Comparison of ENCODE assay signal across 10 mouse cellular contexts in the genomic region with DNA sequence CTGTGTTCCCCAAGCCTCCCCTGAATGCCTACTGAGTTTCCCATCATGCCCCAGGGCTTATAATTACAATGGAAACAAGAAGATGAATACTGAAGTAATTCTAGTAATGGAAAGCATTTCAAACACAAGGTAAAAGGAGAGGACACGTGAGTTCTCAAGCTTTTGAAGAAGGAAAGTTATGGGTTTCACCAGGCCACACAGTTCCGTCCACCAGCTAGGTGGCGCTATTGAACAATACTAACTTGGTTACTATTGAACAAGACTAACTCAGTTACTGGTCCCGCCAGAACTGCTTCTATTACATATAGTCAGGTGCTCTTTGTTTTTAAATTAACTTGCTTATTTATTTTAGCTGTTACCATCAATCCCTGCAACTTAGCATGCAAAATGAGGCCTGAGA.
DNase-seq lines count a peak whose midpoint lies in the region; ATAC-seq and TF ChIP-seq lines count a peak whose summit lies in the region.
"Had no signal": no experiment of that assay in that cellular context is flagged by ENCODE, and none has a peak within 500 bp of the region (broad histone marks: within the 10 kb centered on the region; RNA-seq: fewer than 3 reads in every experiment).

No protein-coding gene starts in this region.

- no peaks in the 10 kb centered on the region for H3K27me3 ChIP-seq in spleen, adult 2 months (ENCODE audit: control insufficient read depth, insufficient read depth, low read length)
- no peaks in the 10 kb centered on the region for H3K27me3 ChIP-seq in hindbrain, embryonic 16.5 days (replicated peaks; ENCODE audit: control insufficient read depth, insufficient read depth, low read length)
- no peaks in the 10 kb centered on the region for H3K27me3 ChIP-seq in limb, embryonic 14.5 days (ENCODE audit: control insufficient read depth, insufficient read depth, low read length)
- H3K27me3 ChIP-seq: heart, embryonic 13.5 days; neural tube, embryonic 13.5 days had no signal

- H3K4me1 ChIP-seq in spleen, adult 2 months (ENCODE audit: control insufficient read depth, insufficient read depth, insufficient read length), result no peaks in the 10 kb centered on the region
- no peaks in the 10 kb centered on the region for H3K4me1 ChIP-seq in hindbrain, embryonic 16.5 days (ENCODE audit: control insufficient read depth, insufficient read depth, low read depth, low read length)
- H3K4me1 ChIP-seq in limb, embryonic 14.5 days (ENCODE audit: control insufficient read depth, insufficient read depth, low read length), result no peaks in the 10 kb centered on the region
- H3K4me1 ChIP-seq: neural tube, embryonic 13.5 days had no signal

- TF ChIP-seq POLR2A in spleen, adult 2 months (IDR thresholded peaks at IDR 0.05; ENCODE audit: low read depth, low read length), result no peak
- TF ChIP-seq POLR2A in limb, embryonic 14.5 days (IDR thresholded peaks at IDR 0.05; ENCODE audit: borderline replicate concordance, extremely low read depth, insufficient read depth, insufficient read length), result no peak

- no peak overlapping the region for H3K4me2 ChIP-seq in hindbrain, embryonic 16.5 days (ENCODE audit: low read length)
- no peak overlapping the region for H3K4me2 ChIP-seq in limb, embryonic 14.5 days (replicated peaks; ENCODE audit: low read depth, low read length, severe bottlenecking)
- H3K4me2 ChIP-seq: heart, embryonic 13.5 days; neural tube, embryonic 13.5 days had no signal

- H3K27ac ChIP-seq in spleen, adult 2 months (ENCODE audit: insufficient read depth, low read length), result no peak overlapping the region
- no peak overlapping the region for H3K27ac ChIP-seq in hindbrain, embryonic 16.5 days (ENCODE audit: low read depth, low read length)
- H3K27ac ChIP-seq in limb, embryonic 14.5 days (replicated peaks; ENCODE audit: low read depth, low read length), result no peak overlapping the region
- H3K27ac ChIP-seq: heart, embryonic 13.5 days; neural tube, embryonic 13.5 days had no signal

- no peaks in the 10 kb centered on the region for H3K9me3 ChIP-seq in hindbrain, embryonic 16.5 days (ENCODE audit: control insufficient read depth, low read length)
- no peaks in the 10 kb centered on the region for H3K9me3 ChIP-seq in limb, embryonic 14.5 days (ENCODE audit: control insufficient read depth, low read length)
- H3K9me3 ChIP-seq: heart, embryonic 13.5 days; neural tube, embryonic 13.5 days had no signal

- H3K36me3 ChIP-seq in spleen, adult 2 months (ENCODE audit: control insufficient read depth, insufficient read depth, low read length), result no peaks in the 10 kb centered on the region
- H3K36me3 ChIP-seq in hindbrain, embryonic 16.5 days (ENCODE audit: control insufficient read depth, insufficient read depth, low read length), result no peaks in the 10 kb centered on the region
- no peaks in the 10 kb centered on the region for H3K36me3 ChIP-seq in limb, embryonic 14.5 days (ENCODE audit: control insufficient read depth, insufficient read depth, low read length)
- H3K36me3 ChIP-seq: heart, embryonic 13.5 days had no signal

- 16% methylated on average over 4 of the region's 4 CpGs for WGBS in spleen, adult 2 months
- 16% methylated on average over 4 of the region's 4 CpGs for WGBS in hindbrain, embryonic 16.5 days
- WGBS in limb, embryonic 14.5 days, result 12% methylated on average over 4 of the region's 4 CpGs

- TF ChIP-seq CTCF in spleen, adult 2 months (IDR thresholded peaks at IDR 0.05; ENCODE audit: extremely low read depth, insufficient read depth, insufficient read length, insufficient replicate concordance), result peak; percentile 22; the same call in 1 of the 2 replicates

- no peak overlapping the region for H3K9ac ChIP-seq in hindbrain, embryonic 16.5 days (ENCODE audit: low read depth, low read length)
- H3K9ac ChIP-seq in limb, embryonic 14.5 days (ENCODE audit: low read depth, low read length, severe bottlenecking), result no peak overlapping the region
- H3K9ac ChIP-seq: heart, embryonic 13.5 days; neural tube, embryonic 13.5 days had no signal

- peak; percentile 25 to 53 for DNase-seq in spleen, adult 2 months (ENCODE audit: low read depth in 1 of 2, low spot score in 2 of 2)
- DNase-seq in spleen, adult 12 weeks (ENCODE audit: low spot score), result no peak
- peak; percentile 54 to 60 for DNase-seq in adrenal gland, adult 18-20 months (ENCODE audit: low spot score in 2 of 2)
- peak; percentile 87 for DNase-seq in embryo, embryonic 11 days
- DNase-seq in limb, embryonic 14.5 days (ENCODE audit: low spot score), result peak; percentile 85
- peak; percentile 80 to 82 for DNase-seq in right cerebral cortex, adult 2 months (ENCODE audit: low spot score in 2 of 2)

- H3K4me3 ChIP-seq in spleen, adult 2 months (ENCODE audit: extremely low read depth, insufficient read depth, insufficient read length), result no peak overlapping the region
- no peak overlapping the region for H3K4me3 ChIP-seq in hindbrain, embryonic 16.5 days (ENCODE audit: low read length)
- H3K4me3 ChIP-seq in limb, embryonic 14.5 days (replicated peaks; ENCODE audit: low read length), result no peak overlapping the region
- H3K4me3 ChIP-seq: heart, embryonic 13.5 days; neural tube, embryonic 13.5 days had no signal

- peak; percentile 69; the same call in 1 of the 2 replicates for ATAC-seq in hindbrain, embryonic 16.5 days
- ATAC-seq in limb, embryonic 14.5 days (ENCODE audit: low FRiP score, low read depth), result no peak
- no peak for ATAC-seq in monocyte, adult 5-6 weeks (replicated peaks; ENCODE audit: insufficient number of reproducible peaks, low FRiP score, low TSS enrichment, poor library complexity, severe bottlenecking)
